Mouse (Mus musculus) embryonic fibroblast, embryonic 13.5 days (primary cell): Measurements from ENCODE around the gene Zfp511.

Experiments used
- CTCF ChIP-seq: IDR thresholded peaks from 2 replicates; pipeline ENCODE4 v1.5.1; 2011; ENCODE audit warnings: mild to moderate bottlenecking, control low read depth, low read length, moderate library complexity, borderline replicate concordance; ENCODE audit not compliant: insufficient read depth
- POLR2A ChIP-seq: IDR thresholded peaks from 2 replicates; pipeline ENCODE4 v1.6.1; 2011; ENCODE audit warnings: low read depth, mild to moderate bottlenecking, control low read depth, low read length, moderate library complexity

- TF ChIP-seq CTCF = no peak
- no peak for TF ChIP-seq POLR2A
These were observed 23.4 kb downstream of the Zfp511 start for GRCm38 (mm10) chr7:140059601-140060000.
